Mouse (Mus musculus): ENCODE measurements around the gene Olfr1392. TPM values are rescaled to one million over a fixed set of nuclear protein-coding genes. Genes with fewer than 3 reads are reported as not detected.

The Olfr1392 gene
- total and polyA plus RNA-seq, 2 experiments from 2014 or later = 0.12 to 0.95 TPM

- H3K4me3 ChIP-seq (ENCODE audit: low read depth, low read length) = no peak overlapping the region
- no peak overlapping the region for H3K9ac ChIP-seq
- ATAC-seq (no peak), DNase-seq (no peak)
- H3K4me2 ChIP-seq (ENCODE audit: low read depth) = no peak overlapping the region
- WGBS = 92% methylated on average over 5 of the region's 5 CpGs
- TF ChIP-seq CTCF (IDR thresholded peaks at IDR 0.05; ENCODE audit: low read depth) = no peak
- no peaks in the 10 kb centered on the region for H3K9me3 ChIP-seq (ENCODE audit: low read length)
- H3K36me3 ChIP-seq (ENCODE audit: insufficient read depth) = peaks cover 3% of the 10 kb centered on the region
- H3K4me1 ChIP-seq (ENCODE audit: insufficient read depth) = peaks cover 11% of the 10 kb centered on the region
- no peaks in the 10 kb centered on the region for H3K27me3 ChIP-seq (ENCODE audit: insufficient read depth, low read length)
- H3K27ac ChIP-seq (ENCODE audit: low read depth, low read length) = no peak overlapping the region
Measured at GRCm38 (mm10) chr11:49252048-49252447, 33.0 kb upstream of the Olfr1392 start.

- no peak overlapping the region for H3K4me3 ChIP-seq (ENCODE audit: low read depth, low read length)
- 89% methylated on average over 6 of the region's 6 CpGs for WGBS
- H3K4me1 ChIP-seq (ENCODE audit: insufficient read depth) = peaks cover 11% of the 10 kb centered on the region
- H3K27me3 ChIP-seq (ENCODE audit: insufficient read depth, low read length) = no peaks in the 10 kb centered on the region
- H3K9me3 ChIP-seq (ENCODE audit: low read length) = no peaks in the 10 kb centered on the region
- no peak overlapping the region for H3K4me2 ChIP-seq (ENCODE audit: low read depth)
- DNase-seq = no peak
- no peak for TF ChIP-seq CTCF (IDR thresholded peaks at IDR 0.05; ENCODE audit: low read depth)
- ATAC-seq = no peak
- no peak overlapping the region for H3K9ac ChIP-seq
- H3K36me3 ChIP-seq (ENCODE audit: insufficient read depth) = peaks cover 3% of the 10 kb centered on the region
- H3K27ac ChIP-seq (ENCODE audit: low read depth, low read length) = no peak overlapping the region
Measured at GRCm38 (mm10) chr11:49253035-49253434, 32.0 kb upstream of the Olfr1392 start.

- no peak overlapping the region for H3K27ac ChIP-seq (ENCODE audit: low read depth, low read length)
- H3K4me2 ChIP-seq (ENCODE audit: low read depth) = no peak overlapping the region
- H3K36me3 ChIP-seq (ENCODE audit: insufficient read depth) = peaks cover 18% of the 10 kb centered on the region
- H3K4me1 ChIP-seq (ENCODE audit: insufficient read depth) = no peaks in the 10 kb centered on the region
- H3K27me3 ChIP-seq (ENCODE audit: insufficient read depth, low read length) = no peaks in the 10 kb centered on the region
- H3K9ac ChIP-seq = no peak overlapping the region
- H3K4me3 ChIP-seq (ENCODE audit: low read depth, low read length) = no peak overlapping the region
- no peak for TF ChIP-seq CTCF (IDR thresholded peaks at IDR 0.05; ENCODE audit: low read depth)
- WGBS = 97% methylated on average over 2 of the region's 2 CpGs
- no peaks in the 10 kb centered on the region for H3K9me3 ChIP-seq (ENCODE audit: low read length)
- DNase-seq (no peak), ATAC-seq (no peak)
Measured at GRCm38 (mm10) chr11:49259296-49259695, 25.8 kb upstream of the Olfr1392 start.

- Histone ChIP-seq H3K36me3 (ENCODE audit: insufficient read depth) (peaks cover 18% of the 10 kb centered on the region), H3K27me3 (ENCODE audit: insufficient read depth, low read length) (no peaks in the 10 kb centered on the region), H3K4me3 (ENCODE audit: low read depth, low read length) (no peak overlapping the region), H3K9ac (no peak overlapping the region), H3K4me1 (ENCODE audit: insufficient read depth) (no peaks in the 10 kb centered on the region), H3K4me2 (ENCODE audit: low read depth) (no peak overlapping the region), H3K9me3 (ENCODE audit: low read length) (no peaks in the 10 kb centered on the region), H3K27ac (ENCODE audit: low read depth, low read length) (no peak overlapping the region)
- TF ChIP-seq CTCF (IDR thresholded peaks at IDR 0.05; ENCODE audit: low read depth) = no peak
- DNase-seq (no peak), ATAC-seq (no peak)
- 82% methylated on average over 1 of the region's 1 CpGs for WGBS
Measured at GRCm38 (mm10) chr11:49259829-49260228, 25.3 kb upstream of the Olfr1392 start.

GRCm38 (mm10) chr11:49260598-49261312 is 24.3 kb upstream of the Olfr1392 start:
- Histone ChIP-seq H3K27me3 (ENCODE audit: insufficient read depth, low read length) (no peaks in the 10 kb centered on the region), H3K4me2 (ENCODE audit: low read depth) (no peak overlapping the region), H3K27ac (ENCODE audit: low read depth, low read length) (no peak overlapping the region), H3K4me3 (ENCODE audit: low read depth, low read length) (no peak overlapping the region), H3K9me3 (ENCODE audit: low read length) (no peaks in the 10 kb centered on the region), H3K4me1 (ENCODE audit: insufficient read depth) (no peaks in the 10 kb centered on the region), H3K9ac (no peak overlapping the region), H3K36me3 (ENCODE audit: insufficient read depth) (peaks cover 18% of the 10 kb centered on the region; the same call in 1 of the 2 replicates)
- no peak for TF ChIP-seq CTCF (IDR thresholded peaks at IDR 0.05; ENCODE audit: low read depth)
- no peak for ATAC-seq
- WGBS = 91% methylated on average over 21 of the region's 21 CpGs
- no peak for DNase-seq

GRCm38 (mm10) chr11:49261313-49261855 is 23.7 kb upstream of the Olfr1392 start:
- no peak overlapping the region for H3K9ac ChIP-seq
- WGBS = 92% methylated on average over 14 of the region's 14 CpGs
- no peak for DNase-seq
- no peaks in the 10 kb centered on the region for H3K9me3 ChIP-seq (ENCODE audit: low read length)
- peaks cover 18% of the 10 kb centered on the region; the same call in 1 of the 2 replicates for H3K36me3 ChIP-seq (ENCODE audit: insufficient read depth)
- no peak overlapping the region for H3K4me3 ChIP-seq (ENCODE audit: low read depth, low read length)
- no peak overlapping the region for H3K4me2 ChIP-seq (ENCODE audit: low read depth)
- H3K27me3 ChIP-seq (ENCODE audit: insufficient read depth, low read length) = no peaks in the 10 kb centered on the region
- no peak for ATAC-seq
- TF ChIP-seq CTCF (IDR thresholded peaks at IDR 0.05; ENCODE audit: low read depth) = no peak
- no peak overlapping the region for H3K27ac ChIP-seq (ENCODE audit: low read depth, low read length)
- no peaks in the 10 kb centered on the region for H3K4me1 ChIP-seq (ENCODE audit: insufficient read depth)

GRCm38 (mm10) chr11:49262286-49262685 is 22.8 kb upstream of the Olfr1392 start:
- peaks cover 18% of the 10 kb centered on the region; the same call in 1 of the 2 replicates for H3K36me3 ChIP-seq (ENCODE audit: insufficient read depth)
- H3K27ac ChIP-seq (ENCODE audit: low read depth, low read length) = no peak overlapping the region
- H3K4me1 ChIP-seq (ENCODE audit: insufficient read depth) = no peaks in the 10 kb centered on the region
- no peak for ATAC-seq
- H3K27me3 ChIP-seq (ENCODE audit: insufficient read depth, low read length) = no peaks in the 10 kb centered on the region
- no peaks in the 10 kb centered on the region for H3K9me3 ChIP-seq (ENCODE audit: low read length)
- 90% methylated on average over 5 of the region's 5 CpGs for WGBS
- no peak for DNase-seq
- TF ChIP-seq CTCF (IDR thresholded peaks at IDR 0.05; ENCODE audit: low read depth) = no peak
- H3K9ac ChIP-seq = no peak overlapping the region
- no peak overlapping the region for H3K4me2 ChIP-seq (ENCODE audit: low read depth)
- no peak overlapping the region for H3K4me3 ChIP-seq (ENCODE audit: low read depth, low read length)
